Mouse (Mus musculus) heart, embryonic 14.5 days (tissue): Measurements from ENCODE around the gene Itpkc. TPM values are rescaled to one million over a fixed set of nuclear protein-coding genes. Genes with fewer than 3 reads are reported as not detected.
A peak's percentile ranks its signal among the peaks of the same experiment; 100 is the strongest.

Source experiments
- ATAC-seq: fragments of 200-750 bp; cut with Nextera tagmentation; 2 replicates; pipeline ENCODE4 v1.8.0; 2017; ENCODE audit warnings: low read depth, moderate TSS enrichment; ENCODE audit not compliant: insufficient number of reproducible peaks, insufficient read depth, low FRiP score
- H3K27ac ChIP-seq, 2 experiments: fragments of 200-500 bp in 1 of 2; fragments of 300-500 bp in 1 of 2; sonication (generic) in 1 of 2; replicated peaks in 1 of 2; 2 replicates each; pipeline ENCODE4 v1.5.1; 2012 to 2014; ENCODE audit warnings: low read depth in 2 of 2, low read length in 2 of 2, control low read depth in 1 of 2, mild to moderate bottlenecking in 1 of 2, mixed read lengths in 1 of 2; ENCODE audit not compliant: control insufficient read depth in 1 of 2, insufficient read depth in 1 of 2
- H3K27me3 ChIP-seq: fragments of 300-500 bp; sonication (generic); 2 replicates; pipeline ENCODE4 v1.6.1; 2014; ENCODE audit warnings: mild to moderate bottlenecking, low read length, control low read depth; ENCODE audit not compliant: control insufficient read depth, insufficient read depth
- H3K36me3 ChIP-seq: fragments of 300-500 bp; sonication (generic); 2 replicates; pipeline ENCODE4 v1.6.1; 2014; ENCODE audit warnings: mild to moderate bottlenecking, control low read depth, low read length, mixed read lengths; ENCODE audit not compliant: control insufficient read depth, insufficient read depth
- H3K4me1 ChIP-seq, 2 experiments: fragments of 200-500 bp in 1 of 2; fragments of 300-500 bp in 1 of 2; sonication (generic) in 1 of 2; 2 replicates each; pipeline ENCODE4 v1.6.1; 2012 to 2014; ENCODE audit warnings: low read length in 2 of 2, control low read depth in 1 of 2, mixed read lengths in 1 of 2; ENCODE audit not compliant: control insufficient read depth in 2 of 2, insufficient read depth in 2 of 2
- H3K4me2 ChIP-seq: fragments of 300-500 bp; sonication (generic); 2 replicates; pipeline ENCODE4 v1.6.1; 2014; ENCODE audit warnings: mild to moderate bottlenecking, low read length
- H3K4me3 ChIP-seq, 2 experiments: fragments of 200-500 bp in 1 of 2; fragments of 300-500 bp in 1 of 2; sonication (generic) in 1 of 2; 2 replicates each; pipeline ENCODE4 v1.5.1; 2012 to 2014; ENCODE audit warnings: low read length in 2 of 2, mild to moderate bottlenecking in 2 of 2, control low read depth in 1 of 2, low read depth in 1 of 2, moderate library complexity in 1 of 2; ENCODE audit not compliant: control insufficient read depth in 1 of 2, insufficient read depth in 1 of 2
- H3K9ac ChIP-seq: fragments of 300-500 bp; sonication (generic); 2 replicates; pipeline ENCODE4 v1.6.1; 2014; ENCODE audit warnings: mild to moderate bottlenecking, low read length
- H3K9me3 ChIP-seq: fragments of 300-500 bp; sonication (generic); 2 replicates; pipeline ENCODE4 v1.6.1; 2016; ENCODE audit warnings: low read length, control low read depth; ENCODE audit not compliant: control insufficient read depth
- WGBS: fragments of 180-500 bp; shearing (Covaris S2); extraction: QIAGEN DNeasy Blood & Tissue Kit; methylation state at CpG from one replicate; pipeline ENCODE4 v1.1.7; 2014; 5-methylcytosine and 5-hydroxymethylcytosine counted together
- polyA plus RNA-seq: library from polyadenylated mRNA; unstranded; fragments of >200 nt; fragmentation: Nextera tagmentation; extraction: Ambion mirVana; gene quantifications from 2 replicates; pipeline ENCODE4 v1.2.1, GENCODE M21; 2014

The Itpkc gene
- polyA plus RNA-seq, 1 experiment from 2014 or later = 3.8 TPM

- Histone ChIP-seq H3K4me2 (no peak overlapping the region), H3K9ac (no peak overlapping the region), H3K27me3 (no peaks in the 10 kb centered on the region), H3K36me3 (peaks cover 74% of the 10 kb centered on the region), H3K27ac (no peak overlapping the region), H3K4me3 (no peak overlapping the region), H3K4me1 (no peaks in the 10 kb centered on the region), H3K9me3 (no peaks in the 10 kb centered on the region)
- no peak for ATAC-seq
- WGBS = 78% methylated on average over 2 of the region's 2 CpGs
Measured at GRCm38 (mm10) chr7:27212626-27213025, 15.8 kb downstream of the Itpkc start.

GRCm38 (mm10) chr7:27203730-27204449 is 24.6 kb downstream of the Itpkc start:
- Histone ChIP-seq H3K4me2 (no peak overlapping the region), H3K9ac (no peak overlapping the region), H3K9me3 (no peaks in the 10 kb centered on the region), H3K27me3 (no peaks in the 10 kb centered on the region), H3K36me3 (peaks cover 67% of the 10 kb centered on the region), H3K27ac (no peak overlapping the region), H3K4me3 (no peak overlapping the region), H3K4me1 (no peaks in the 10 kb centered on the region)
- ATAC-seq = no peak
- WGBS = 88% methylated on average over 8 of the region's 8 CpGs

GRCm38 (mm10) chr7:27198779-27199178 is 29.7 kb downstream of the Itpkc start:
- 90% methylated on average over 8 of the region's 8 CpGs for WGBS
- Histone ChIP-seq H3K27me3 (no peaks in the 10 kb centered on the region), H3K9me3 (no peaks in the 10 kb centered on the region), H3K4me3 (no peak overlapping the region), H3K4me2 (no peak overlapping the region), H3K36me3 (peaks cover 53% of the 10 kb centered on the region), H3K9ac (no peak overlapping the region), H3K4me1 (peaks cover 4 to 10% of the 10 kb centered on the region in 2 experiments), H3K27ac (no peak overlapping the region)
- ATAC-seq = no peak

GRCm38 (mm10) chr7:27198355-27198754 is 30.1 kb downstream of the Itpkc start:
- Histone ChIP-seq H3K4me2 (no peak overlapping the region), H3K27me3 (no peaks in the 10 kb centered on the region), H3K9me3 (no peaks in the 10 kb centered on the region), H3K9ac (no peak overlapping the region), H3K36me3 (peaks cover 53% of the 10 kb centered on the region), H3K27ac (no peak overlapping the region), H3K4me3 (no peak overlapping the region), H3K4me1 (peaks cover 4 to 13% of the 10 kb centered on the region in 2 experiments)
- ATAC-seq = no peak

GRCm38 (mm10) chr7:27197634-27198033 is 30.8 kb downstream of the Itpkc start:
- no peak overlapping the region for H3K27ac ChIP-seq
- H3K4me1 ChIP-seq = peaks cover 4 to 13% of the 10 kb centered on the region in 2 experiments
- ATAC-seq = no peak
- H3K27me3 ChIP-seq = no peaks in the 10 kb centered on the region
- H3K4me2 ChIP-seq = no peak overlapping the region
- no peak overlapping the region for H3K9ac ChIP-seq
- H3K4me3 ChIP-seq = no peak overlapping the region
- H3K36me3 ChIP-seq = peaks cover 53% of the 10 kb centered on the region
- H3K9me3 ChIP-seq = no peaks in the 10 kb centered on the region
- 88% methylated on average over 8 of the region's 8 CpGs for WGBS

GRCm38 (mm10) chr7:27197136-27197535 is 31.3 kb downstream of the Itpkc start:
- H3K27me3 ChIP-seq = no peaks in the 10 kb centered on the region
- H3K9ac ChIP-seq = no peak overlapping the region
- ATAC-seq = no peak
- H3K4me1 ChIP-seq = peaks cover 4 to 13% of the 10 kb centered on the region in 2 experiments
- peaks cover 53% of the 10 kb centered on the region for H3K36me3 ChIP-seq
- no peaks in the 10 kb centered on the region for H3K9me3 ChIP-seq
- no peak overlapping the region for H3K27ac ChIP-seq
- H3K4me2 ChIP-seq = no peak overlapping the region
- H3K4me3 ChIP-seq = no peak overlapping the region
- WGBS = 79% methylated on average over 3 of the region's 3 CpGs

- WGBS = under 1% methylated on average over 64 of the region's 64 CpGs
- Histone ChIP-seq H3K27ac (peak within 1 kb of the TSS; percentile 99 to 100), H3K36me3 (peaks cover 57% of the 10 kb centered on the region), H3K27me3 (no peaks in the 10 kb centered on the region), H3K9me3 (no peaks in the 10 kb centered on the region), H3K4me1 (peaks cover 4 to 13% of the 10 kb centered on the region in 2 experiments), H3K4me2 (peak within 1 kb of the TSS; percentile 87), H3K9ac (peak within 1 kb of the TSS; percentile 95), H3K4me3 (peak within 1 kb of the TSS; percentile 76 to 100)
- ATAC-seq = peak; percentile 99
Measured at GRCm38 (mm10) chr7:27195681-27196611, 32.5 kb downstream of the Itpkc start, which contains the start of the genes BC024978 and Snrpa. BC024978 (plus strand) TSS chr7:27195781. Snrpa (minus strand) TSS chr7:27196271.
